Mouse (Mus musculus) urinary bladder, adult 18-20 months (tissue): Measurements from ENCODE around the gene Hectd3.

ENCODE experiments used
- DNase-seq, 2 experiments: peaks; one replicate each; pipeline ENCODE4 v3.0.0; 2022; ENCODE audit warnings: low spot score in 2 of 2, mixed read lengths in 2 of 2

Hectd3 gene

GRCm38 (mm10) chr4:117017738-117018137 is 22.6 kb downstream of the Hectd3 start:
- no peak for DNase-seq

- no peak for DNase-seq
These were observed 23.2 kb downstream of the Hectd3 start for GRCm38 (mm10) chr4:117018327-117018726.

GRCm38 (mm10) chr4:117019206-117020134 is 24.4 kb downstream of the Hectd3 start, which contains the start of gene Eif2b3:
TSS of gene Eif2b3 (plus strand) at chr4:117019402.
- DNase-seq = peak; percentile 81 to 88

GRCm38 (mm10) chr4:117023469-117023868 is 28.4 kb downstream of the Hectd3 start:
- DNase-seq = no peak

GRCm38 (mm10) chr4:117031105-117031504 is 36.0 kb downstream of the Hectd3 start:
- DNase-seq = no peak

DNA sequence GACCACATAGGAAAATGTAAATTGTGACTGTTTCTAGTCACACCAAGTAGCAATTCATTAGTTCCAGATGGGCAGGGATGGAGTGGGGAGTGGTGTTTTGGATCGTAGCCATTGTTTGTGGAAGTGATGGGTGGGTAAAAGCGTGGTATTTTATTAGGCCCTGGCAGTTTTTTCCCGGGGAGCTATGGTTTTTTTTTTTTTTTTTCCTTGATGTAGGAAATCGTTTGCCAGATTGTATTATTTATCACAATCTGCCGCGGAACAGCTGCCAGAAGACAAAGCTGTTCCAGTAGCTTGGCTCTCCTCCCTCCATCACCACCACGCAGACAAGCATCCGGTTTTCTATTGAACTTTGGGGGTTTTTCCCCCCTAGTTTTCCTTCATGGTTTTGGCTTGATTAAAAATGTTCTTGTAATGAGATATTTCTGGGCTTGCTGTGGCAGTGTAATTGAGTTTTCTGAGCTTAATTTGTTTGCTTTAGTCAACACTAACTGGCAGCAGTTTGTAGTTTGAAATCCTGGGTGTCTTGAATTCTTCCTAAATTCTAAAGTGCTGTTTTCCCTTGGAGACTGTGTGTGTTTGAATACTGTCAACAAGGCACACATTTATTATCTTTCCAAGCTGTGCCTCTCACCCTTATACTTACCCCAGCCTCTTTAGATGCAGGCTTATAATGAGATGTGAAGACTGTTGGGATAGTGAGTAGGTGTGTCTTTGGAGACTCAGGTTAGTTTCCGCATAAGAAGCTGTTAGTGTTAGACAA is 45.0 kb downstream of the Hectd3 start:
- no peak for DNase-seq

- DNase-seq = no peak
These were observed 45.7 kb downstream of the Hectd3 start for GRCm38 (mm10) chr4:117040791-117041190.

- DNase-seq = peak; percentile 12 to 54
These were observed 46.2 kb downstream of the Hectd3 start for GRCm38 (mm10) chr4:117041283-117041721.

DNA sequence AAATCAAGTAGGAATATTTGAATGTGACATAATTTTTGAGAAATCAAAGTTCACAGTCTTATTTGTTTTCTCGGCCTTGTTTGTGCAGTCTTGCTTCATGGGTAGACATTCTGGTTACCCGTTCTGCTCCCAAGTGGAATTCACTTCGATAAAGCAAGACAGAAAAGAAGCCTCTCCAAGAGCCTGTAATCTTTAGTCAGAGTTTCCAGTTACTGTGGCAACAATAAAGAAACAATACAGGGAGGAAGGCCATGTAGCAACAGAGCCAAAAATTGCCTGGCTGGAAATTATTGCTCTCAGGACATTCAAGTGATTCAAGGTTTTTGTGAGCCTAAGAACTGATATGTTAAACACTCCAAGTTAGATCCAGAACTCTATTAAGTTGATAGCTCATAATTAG is 53.7 kb downstream of the Hectd3 start:
- peak in 1 of 2 experiments; percentile 19 for DNase-seq

DNA sequence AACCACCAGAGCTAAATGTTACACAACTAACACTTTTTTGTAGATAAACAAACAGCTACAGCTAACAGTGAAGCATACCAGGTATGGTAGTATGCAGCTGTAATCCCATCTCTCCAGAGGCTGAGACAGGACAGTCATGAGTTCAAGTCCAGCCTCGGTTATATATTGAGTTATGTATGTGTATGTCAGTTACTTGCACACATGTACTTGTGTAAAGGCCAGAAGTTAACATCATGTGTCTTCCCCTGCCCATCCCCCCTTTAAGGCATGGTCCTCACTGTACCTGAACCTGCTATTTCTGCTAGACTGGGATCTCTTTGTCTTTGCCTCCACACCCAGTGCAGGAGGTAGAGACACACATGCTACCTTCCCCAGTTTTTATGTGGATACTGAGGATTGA is 54.4 kb downstream of the Hectd3 start:
- no peak for DNase-seq

DNA sequence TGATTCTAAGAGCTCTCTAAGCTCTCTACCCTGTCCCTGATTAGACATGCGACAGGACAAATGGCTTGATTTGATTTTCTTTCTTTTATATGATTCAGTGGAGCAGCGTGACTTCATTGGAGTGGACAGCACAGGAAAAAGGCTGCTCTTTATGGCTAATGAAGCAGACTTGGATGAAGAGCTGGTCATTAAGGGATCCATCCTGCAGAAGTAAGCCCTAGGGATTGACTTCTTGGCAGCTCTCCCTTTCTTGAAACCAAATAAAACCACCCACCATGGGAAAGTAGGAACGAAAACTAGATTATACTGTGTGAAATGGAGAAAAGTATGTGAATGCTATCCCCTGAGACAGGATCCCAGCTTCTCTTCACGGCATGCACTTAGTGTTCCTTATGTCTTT is 57.5 kb downstream of the Hectd3 start:
- DNase-seq = no peak

DNA sequence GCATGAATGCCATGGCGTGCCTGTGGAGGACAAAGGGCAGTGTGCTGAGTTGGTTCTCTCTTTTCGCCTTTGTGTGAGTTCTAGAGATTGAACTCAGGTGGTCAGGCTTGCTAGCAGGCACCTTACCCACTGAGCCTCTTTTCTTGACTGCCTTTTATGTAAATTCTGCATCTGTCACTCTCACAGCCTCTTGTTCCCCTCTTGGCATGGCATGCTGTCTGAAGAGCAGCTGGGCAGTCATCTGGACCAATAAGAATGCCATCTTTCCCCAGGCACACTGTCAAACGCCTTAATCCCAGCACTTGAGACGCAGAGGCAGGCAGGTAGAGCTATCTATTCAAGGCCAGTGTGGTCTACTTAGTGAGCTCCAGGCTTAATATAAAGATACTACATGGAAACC is 58.8 kb downstream of the Hectd3 start:
- no peak for DNase-seq
